Mouse (Mus musculus) testis, adult 2 months (tissue): Measurements from ENCODE around the gene Nhlrc2.

ENCODE experiments used
- CTCF ChIP-seq: fragments of 200-500 bp; IDR thresholded peaks from 2 replicates; pipeline ENCODE4 v1.5.1; 2012; ENCODE audit warnings: low read depth, mild to moderate bottlenecking, inconsistent platforms, low read length, moderate library complexity; ENCODE audit not compliant: control insufficient read depth, insufficient read depth, insufficient replicate concordance
- POLR2A ChIP-seq: fragments of 200-500 bp; IDR thresholded peaks from 2 replicates; pipeline ENCODE4 v1.6.1; 2012; ENCODE audit warnings: low read depth, mild to moderate bottlenecking, inconsistent platforms, low read length, moderate library complexity; ENCODE audit not compliant: control insufficient read depth

GRCm38 (mm10) chr19:56651262-56651661 lies 103.2 kb downstream of the Nhlrc2 start:
- no peak for TF ChIP-seq CTCF
- TF ChIP-seq POLR2A: no peak
